Mouse (Mus musculus) layer of hippocampus, adult 2 months (tissue): Measurements from ENCODE around the gene Marcksl1. TPM values are rescaled to one million over a fixed set of nuclear protein-coding genes. Genes with fewer than 3 reads are reported as not detected.

ENCODE experiments used
- DNase-seq, 2 experiments: peaks; one replicate each; pipeline ENCODE4 v3.0.0; 2022; ENCODE audit warnings: low spot score in 2 of 2
- H3K27ac ChIP-seq: fragments of 200-600 bp; 2 replicates; pipeline ENCODE4 v1.8.1; 2022
- H3K4me3 ChIP-seq: fragments of 200-600 bp; 2 replicates; pipeline ENCODE4 v1.8.1; 2022; ENCODE audit warnings: mild to moderate bottlenecking
- CTCF ChIP-seq: fragments of 200-600 bp; conservative IDR thresholded peaks from 2 replicates; pipeline ENCODE4 v1.8.1; 2022; ENCODE audit warnings: antibody characterized with exemption, mild to moderate bottlenecking, moderate library complexity
- total RNA-seq, 2 experiments: library from RNA; stranded (reverse); gene quantifications; 2 replicates each; pipeline ENCODE4 v1.2.3; 2021

Gene Marcksl1
- total RNA-seq, 2 experiments from 2014 or later: 94.6 to 103 TPM

- H3K4me3 ChIP-seq: peak overlapping the region; percentile 83
- 0 out of 2 replicates have a peak, but pooled peaks have one; percentile 12 for TF ChIP-seq CTCF
- peak overlapping the region; percentile 91 for H3K27ac ChIP-seq
- peak; percentile 63 to 67 for DNase-seq
Measured at GRCm38 (mm10) chr4:129500607-129501566, 12.5 kb upstream of the Marcksl1 start.

GRCm38 (mm10) chr4:129502327-129502888 is 11.0 kb upstream of the Marcksl1 start:
- TF ChIP-seq CTCF: no peak
- DNase-seq: no peak
- Histone ChIP-seq H3K27ac (no peak overlapping the region), H3K4me3 (no peak overlapping the region)

- no peak overlapping the region for H3K4me3 ChIP-seq
- no peak overlapping the region for H3K27ac ChIP-seq
- no peak for TF ChIP-seq CTCF
- DNase-seq: no peak
Measured at GRCm38 (mm10) chr4:129502901-129503444, 10.4 kb upstream of the Marcksl1 start.

- DNase-seq: no peak
- Histone ChIP-seq H3K4me3 (no peak overlapping the region), H3K27ac (no peak overlapping the region)
- TF ChIP-seq CTCF: no peak
Measured at GRCm38 (mm10) chr4:129505511-129505910, 7.9 kb upstream of the Marcksl1 start.

- H3K27ac ChIP-seq: no peak overlapping the region
- DNase-seq: no peak
- no peak for TF ChIP-seq CTCF
- no peak overlapping the region for H3K4me3 ChIP-seq
Measured at GRCm38 (mm10) chr4:129507434-129508236, 5.7 kb upstream of the Marcksl1 start.

- no peak for TF ChIP-seq CTCF
- no peak for DNase-seq
- Histone ChIP-seq H3K4me3 (no peak overlapping the region), H3K27ac (no peak overlapping the region)
Measured at GRCm38 (mm10) chr4:129508237-129508515, 5.2 kb upstream of the Marcksl1 start.

- no peak overlapping the region for H3K4me3 ChIP-seq
- H3K27ac ChIP-seq: no peak overlapping the region
- no peak for TF ChIP-seq CTCF
- DNase-seq: no peak
Measured at GRCm38 (mm10) chr4:129508834-129509600, 4.4 kb upstream of the Marcksl1 start.

- H3K27ac ChIP-seq: no peak overlapping the region
- no peak overlapping the region for H3K4me3 ChIP-seq
- no peak for TF ChIP-seq CTCF
- DNase-seq: no peak
Measured at GRCm38 (mm10) chr4:129509650-129510049, 3.7 kb upstream of the Marcksl1 start.

GRCm38 (mm10) chr4:129510723-129511412 is 2.5 kb upstream of the Marcksl1 start:
- no peak for TF ChIP-seq CTCF
- DNase-seq: no peak
- Histone ChIP-seq H3K4me3 (no peak overlapping the region), H3K27ac (peak overlapping the region; percentile 70)

- peak overlapping the region; percentile 70 for H3K27ac ChIP-seq
- TF ChIP-seq CTCF: no peak
Measured at GRCm38 (mm10) chr4:129511413-129512096, 1.8 kb upstream of the Marcksl1 start.

GRCm38 (mm10) chr4:129513891-129514290 is 510 bp downstream of the Marcksl1 start:
- Histone ChIP-seq H3K4me3 (peak overlapping the region; percentile 64), H3K27ac (peak overlapping the region; percentile 87)
- no peak for DNase-seq
- TF ChIP-seq CTCF: no peak

More at GRCm38 (mm10) chr4:129511413-129512096, 1.8 kb upstream of the Marcksl1 start:
- no peak for DNase-seq
- no peak overlapping the region for H3K4me3 ChIP-seq
